Mouse (Mus musculus) E14TG2a.4 (cell line): ENCODE data around the gene Shisa9.
"Not testable (repeated sequence)": the region's sequence is repeated elsewhere in the genome, so short reads cannot be mapped to it uniquely, and the experiment has no call there.

Experiments used
- H3K27me3 ChIP-seq: 2 replicates; pipeline ENCODE4 v1.6.1; 2014; ENCODE audit warnings: low read length, control low read depth; ENCODE audit not compliant: insufficient read depth
- H3K36me3 ChIP-seq: 2 replicates; pipeline ENCODE4 v1.6.1; 2014; ENCODE audit warnings: low read length, control low read depth; ENCODE audit not compliant: insufficient read depth
- H3K4me1 ChIP-seq: replicated peaks from 2 replicates; pipeline ENCODE4 v1.6.1; 2014; ENCODE audit warnings: low read depth, low read length, control low read depth
- H3K4me3 ChIP-seq: replicated peaks from 2 replicates; pipeline ENCODE4 v1.5.1; 2014; ENCODE audit warnings: mild to moderate bottlenecking, low read length
- H3K9me3 ChIP-seq: 2 replicates; pipeline ENCODE4 v1.6.1; 2014; ENCODE audit warnings: low read length, control low read depth
- CTCF ChIP-seq: conservative IDR thresholded peaks from 2 replicates; pipeline ENCODE4 v1.5.1; 2014; ENCODE audit warnings: low read length
- NANOG ChIP-seq: IDR thresholded peaks from 2 replicates; pipeline ENCODE4 v1.6.1; 2014; ENCODE audit warnings: borderline replicate concordance, low read length, mixed read lengths
- POU5F1 ChIP-seq: IDR thresholded peaks from 2 replicates; pipeline ENCODE4 v1.6.1; 2014; ENCODE audit warnings: low read length, borderline replicate concordance

Shisa9 gene

GRCm38 (mm10) chr16:11983616-11984270 lies at the start of gene Shisa9:
Shisa9 (plus strand) TSS chr16:11984113.
- H3K9me3 ChIP-seq: no peaks in the 10 kb centered on the region
- TF ChIP-seq CTCF (no peak), NANOG (no peak), POU5F1 (no peak)
- H3K4me1 ChIP-seq: peaks cover 28% of the 10 kb centered on the region
- H3K4me3 ChIP-seq: peak within 1 kb of the TSS; percentile 79
- peaks cover 95% of the 10 kb centered on the region for H3K27me3 ChIP-seq
- no peaks in the 10 kb centered on the region for H3K36me3 ChIP-seq

- no peak for TF ChIP-seq POU5F1
- TF ChIP-seq CTCF: peak; percentile 99
- H3K9me3 ChIP-seq: no peaks in the 10 kb centered on the region
- no peaks in the 10 kb centered on the region for H3K36me3 ChIP-seq
- H3K4me1 ChIP-seq: peaks cover 9% of the 10 kb centered on the region
- H3K4me3 ChIP-seq: no peak overlapping the region
- no peaks in the 10 kb centered on the region for H3K27me3 ChIP-seq
Measured at GRCm38 (mm10) chr16:11940477-11940876, 43.4 kb upstream of the Shisa9 start.

- TF ChIP-seq CTCF (no peak), POU5F1 (no peak), NANOG (no peak)
Measured at GRCm38 (mm10) chr16:11960691-11961090, 23.2 kb upstream of the Shisa9 start.

DNA sequence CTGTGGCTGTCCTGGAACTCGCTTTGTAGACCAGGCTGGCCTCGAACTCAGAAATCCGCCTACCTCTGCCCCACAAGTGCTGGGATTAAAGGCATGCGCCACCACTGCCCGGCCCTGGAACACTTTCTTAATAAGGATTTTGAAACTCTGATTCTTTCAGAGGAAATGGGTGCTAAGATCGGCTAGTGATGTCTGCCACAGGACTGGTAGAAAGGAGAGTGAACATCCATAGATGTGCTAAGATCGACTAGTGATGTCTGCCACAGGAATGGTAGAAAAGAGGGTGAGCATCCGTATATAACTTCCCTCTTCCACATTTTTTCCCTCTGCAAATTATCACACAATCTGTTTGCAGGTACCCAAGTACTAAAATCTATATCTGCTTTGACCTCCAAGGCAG lies 17.9 kb upstream of the Shisa9 start:
- Histone ChIP-seq H3K27me3 (0 out of 2 replicates have a peak, but pooled peaks cover 2% of the 10 kb centered on the region), H3K36me3 (no peaks in the 10 kb centered on the region), H3K4me1 (no peaks in the 10 kb centered on the region), H3K9me3 (no peaks in the 10 kb centered on the region; the same call in 1 of the 2 replicates), H3K4me3 (no peak overlapping the region)
- TF ChIP-seq NANOG: no peak
- TF ChIP-seq POU5F1: no peak
- TF ChIP-seq CTCF: no peak

More at GRCm38 (mm10) chr16:11960691-11961090, 23.2 kb upstream of the Shisa9 start:
- 0 out of 2 replicates have a peak, but pooled peaks cover 2% of the 10 kb centered on the region for H3K27me3 ChIP-seq
- no peaks in the 10 kb centered on the region for H3K4me1 ChIP-seq
- no peaks in the 10 kb centered on the region; the same call in 1 of the 2 replicates for H3K9me3 ChIP-seq
- no peaks in the 10 kb centered on the region for H3K36me3 ChIP-seq
- no peak overlapping the region for H3K4me3 ChIP-seq

DNA sequence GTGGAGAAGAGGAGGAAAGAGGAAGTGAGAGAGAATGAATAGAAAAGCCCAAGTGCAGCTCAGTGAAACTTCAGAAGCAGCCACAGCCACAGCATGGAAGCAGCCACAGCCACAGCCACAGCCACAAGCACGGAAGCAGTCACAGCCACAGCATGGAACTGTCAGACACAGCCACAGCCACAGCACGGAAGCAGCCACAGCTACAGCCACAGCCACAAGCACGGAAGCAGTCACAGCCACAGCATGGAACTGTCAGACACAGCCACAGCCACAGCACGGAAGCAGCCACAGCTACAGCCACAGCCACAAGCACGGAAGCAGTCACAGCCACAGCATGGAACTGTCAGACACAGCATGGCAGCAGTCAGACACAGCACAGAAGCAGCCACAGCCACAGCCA lies 17.1 kb upstream of the Shisa9 start:
- H3K27me3 ChIP-seq, H3K4me1 ChIP-seq, H3K9me3 ChIP-seq, H3K4me3 ChIP-seq, H3K36me3 ChIP-seq: not testable (repeated sequence)

GRCm38 (mm10) chr16:11967579-11967978 lies 16.3 kb upstream of the Shisa9 start:
- no peak overlapping the region for H3K4me3 ChIP-seq
- H3K9me3 ChIP-seq: no peaks in the 10 kb centered on the region; the same call in 1 of the 2 replicates
- H3K36me3 ChIP-seq: no peaks in the 10 kb centered on the region
- TF ChIP-seq CTCF (peak; percentile 63), POU5F1 (no peak), NANOG (no peak)
- no peaks in the 10 kb centered on the region for H3K4me1 ChIP-seq
- no peaks in the 10 kb centered on the region for H3K27me3 ChIP-seq

- peaks cover 1% of the 10 kb centered on the region for H3K27me3 ChIP-seq
Measured at GRCm38 (mm10) chr16:11973707-11974106, 10.2 kb upstream of the Shisa9 start.

GRCm38 (mm10) chr16:11976737-11977136 lies 7.2 kb upstream of the Shisa9 start:
- no peaks in the 10 kb centered on the region for H3K4me1 ChIP-seq
- peaks cover 29% of the 10 kb centered on the region for H3K27me3 ChIP-seq
- no peak overlapping the region for H3K4me3 ChIP-seq
- no peaks in the 10 kb centered on the region for H3K9me3 ChIP-seq
- no peaks in the 10 kb centered on the region for H3K36me3 ChIP-seq
- no peak for TF ChIP-seq NANOG
- no peak for TF ChIP-seq CTCF
- no peak for TF ChIP-seq POU5F1

More at GRCm38 (mm10) chr16:11973707-11974106, 10.2 kb upstream of the Shisa9 start:
- H3K36me3 ChIP-seq: no peaks in the 10 kb centered on the region
- no peak overlapping the region for H3K4me3 ChIP-seq
- no peak for TF ChIP-seq POU5F1
- TF ChIP-seq CTCF: no peak
- TF ChIP-seq NANOG: no peak
- H3K9me3 ChIP-seq: no peaks in the 10 kb centered on the region
- no peaks in the 10 kb centered on the region for H3K4me1 ChIP-seq

DNA sequence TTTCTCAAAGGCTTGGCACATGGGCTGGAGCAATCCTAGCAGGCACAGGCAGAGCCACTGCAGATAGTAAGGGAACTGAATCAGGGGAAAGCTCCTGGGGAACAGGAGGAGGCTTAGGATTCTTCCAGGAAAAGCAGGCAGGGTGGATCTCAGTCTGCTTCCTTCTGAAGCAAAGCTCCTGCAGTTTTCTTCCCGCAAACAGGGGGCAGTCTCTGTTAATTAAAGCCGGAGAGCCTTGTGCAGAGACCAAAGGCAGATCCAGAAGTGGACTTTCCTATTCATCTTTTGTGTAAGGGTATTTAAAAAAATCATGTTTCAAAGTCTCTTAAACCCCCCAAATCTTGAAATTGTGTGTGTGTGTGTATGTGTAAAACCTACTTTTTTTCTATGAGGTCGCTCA lies 3.1 kb upstream of the Shisa9 start:
- Histone ChIP-seq H3K4me1 (peaks cover 18% of the 10 kb centered on the region), H3K27me3 (peaks cover 66% of the 10 kb centered on the region), H3K9me3 (no peaks in the 10 kb centered on the region), H3K36me3 (no peaks in the 10 kb centered on the region), H3K4me3 (no peak overlapping the region)
- TF ChIP-seq CTCF (peak; percentile 41), POU5F1 (no peak)
